7 mouse cellular contexts compared by ENCODE assay signal in the genomic region with DNA sequence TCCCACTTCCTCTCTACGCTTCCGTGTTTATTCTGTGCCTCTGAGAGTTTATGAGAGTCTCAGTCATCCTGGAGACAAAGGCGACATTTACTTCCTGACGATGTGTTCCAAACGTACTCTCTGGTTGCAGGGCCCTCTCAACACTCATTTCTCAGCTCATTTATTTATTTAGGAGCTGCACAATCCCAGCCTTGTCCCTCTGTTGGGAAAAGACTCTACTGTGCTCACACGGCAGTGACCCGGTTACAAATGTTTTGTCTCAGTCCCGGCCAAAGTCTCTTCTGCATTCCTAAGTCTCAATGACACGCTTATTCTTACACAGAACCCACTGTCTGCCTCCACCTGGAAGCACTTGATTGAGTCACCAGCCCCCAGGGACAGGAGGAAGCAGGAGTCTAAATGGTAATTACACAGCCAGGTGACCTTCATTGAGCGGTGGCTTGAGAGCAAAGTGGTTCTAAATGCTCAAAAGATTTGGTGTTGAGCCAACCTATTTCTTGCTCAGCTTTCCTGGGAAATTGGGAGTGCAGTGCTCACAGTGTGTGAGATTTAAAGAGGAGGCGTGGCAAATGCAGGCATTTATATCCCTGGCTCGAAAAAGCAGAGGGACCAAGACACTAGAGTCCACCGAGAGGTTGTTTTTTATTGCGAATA.
DNase-seq lines count a peak whose midpoint lies in the region; ATAC-seq lines count a peak whose summit lies in the region.

No protein-coding gene starts in this region.

- peak; percentile 75 for ATAC-seq in neural tube, embryonic 12.5 days (ENCODE audit: low FRiP score, low read depth)

- no peaks in the 10 kb centered on the region for H3K27me3 ChIP-seq in neural tube, embryonic 12.5 days (replicated peaks)

- H3K4me3 ChIP-seq in neural tube, embryonic 12.5 days: no peak overlapping the region

- peak overlapping the region; percentile 27 for H3K4me2 ChIP-seq in neural tube, embryonic 12.5 days (replicated peaks)

- 22% methylated on average over 14 of the region's 14 CpGs for WGBS in neural tube, embryonic 12.5 days

- H3K9me3 ChIP-seq in neural tube, embryonic 12.5 days: no peaks in the 10 kb centered on the region

- H3K4me1 ChIP-seq in neural tube, embryonic 12.5 days: peaks cover 21% of the 10 kb centered on the region

- H3K36me3 ChIP-seq in neural tube, embryonic 12.5 days: no peaks in the 10 kb centered on the region

- DNase-seq in right cerebral cortex, postnatal 10 days (ENCODE audit: low spot score in 2 of 2): peak; percentile 52 to 61
- DNase-seq in right cerebral cortex, postnatal 14 days: no peak
- DNase-seq in forelimb bud, embryonic 11.5 days (ENCODE audit: low read depth, low spot score): peak; percentile 71
- peak; percentile 21 to 54 for DNase-seq in kidney, postnatal 25 days
- no peak for DNase-seq in urinary bladder, postnatal 36 days (ENCODE audit: low spot score in 2 of 2)
- no peak for DNase-seq in right cerebral cortex, postnatal 4 days

- H3K27ac ChIP-seq in neural tube, embryonic 12.5 days: no peak overlapping the region

- no peak overlapping the region for H3K9ac ChIP-seq in neural tube, embryonic 12.5 days

Comparison
In these comparisons a context has a peak if more than half of its experiments do, and no peak if none do; other contexts are left out.
1. DNase-seq: peak in right cerebral cortex, postnatal 10 days (2 of 2), forelimb bud, embryonic 11.5 days (single experiment) and kidney, postnatal 25 days (2 of 2); none in right cerebral cortex, postnatal 14 days (single experiment), urinary bladder, postnatal 36 days (0 of 2) and right cerebral cortex, postnatal 4 days (single experiment).